Mouse (Mus musculus): ENCODE measurements around the gene Wdr54.

Wdr54 gene

GRCm38 (mm10) chr6:83127419-83127818, 28.8 kb downstream of the Wdr54 start:
- no peak for DNase-seq (ENCODE audit: low spot score)

GRCm38 (mm10) chr6:83125331-83125730, 30.9 kb downstream of the Wdr54 start, which contains the start of gene Ino80b:
Gene Ino80b (minus strand): TSS chr6:83125431.
- no peak for DNase-seq (ENCODE audit: low spot score)

- DNase-seq (ENCODE audit: low spot score) = peak; percentile 93
These were observed 31.3 kb downstream of the Wdr54 start for GRCm38 (mm10) chr6:83124851-83125312.

- no peak for DNase-seq (ENCODE audit: low spot score)
These were observed 33.2 kb downstream of the Wdr54 start for GRCm38 (mm10) chr6:83122961-83123360.

GRCm38 (mm10) chr6:83121863-83122710, 34.1 kb downstream of the Wdr54 start:
- no peak for DNase-seq (ENCODE audit: low spot score)

- peak; percentile 94 for DNase-seq (ENCODE audit: low spot score)
These were observed 35.0 kb downstream of the Wdr54 start, which contains the start of gene Wbp1 for GRCm38 (mm10) chr6:83120930-83121862. Gene Wbp1 (minus strand): TSS chr6:83121559.

GRCm38 (mm10) chr6:83119734-83120051, 36.5 kb downstream of the Wdr54 start:
- no peak for DNase-seq (ENCODE audit: low spot score)

- DNase-seq (ENCODE audit: low spot score) = no peak
These were observed 37.1 kb downstream of the Wdr54 start for GRCm38 (mm10) chr6:83118825-83119733.

GRCm38 (mm10) chr6:83118369-83118768, 37.8 kb downstream of the Wdr54 start:
- DNase-seq (ENCODE audit: low spot score) = no peak

GRCm38 (mm10) chr6:83117616-83118015, 38.6 kb downstream of the Wdr54 start:
- DNase-seq (ENCODE audit: low spot score) = no peak

- DNase-seq (ENCODE audit: low spot score) = no peak
These were observed 39.1 kb downstream of the Wdr54 start for GRCm38 (mm10) chr6:83117165-83117438.

GRCm38 (mm10) chr6:83116373-83117164, 39.6 kb downstream of the Wdr54 start:
- DNase-seq (ENCODE audit: low spot score) = no peak

GRCm38 (mm10) chr6:83115682-83116372, 40.4 kb downstream of the Wdr54 start:
- no peak for DNase-seq (ENCODE audit: low spot score)

- DNase-seq (ENCODE audit: low spot score) = peak; percentile 95
These were observed 41.1 kb downstream of the Wdr54 start, which contains the start of gene Mogs for GRCm38 (mm10) chr6:83115011-83115671. Gene Mogs (plus strand): TSS chr6:83115496.

- no peak for DNase-seq (ENCODE audit: low spot score)
These were observed 44.6 kb downstream of the Wdr54 start for GRCm38 (mm10) chr6:83111510-83112136.

- peak; percentile 81 for DNase-seq (ENCODE audit: low spot score)
These were observed 47.2 kb downstream of the Wdr54 start, which contains the start of gene Mrpl53 for GRCm38 (mm10) chr6:83108762-83109668. Gene Mrpl53 (plus strand): TSS chr6:83109040.

- peak; percentile 82 for DNase-seq (ENCODE audit: low spot score)
These were observed 48.4 kb downstream of the Wdr54 start for GRCm38 (mm10) chr6:83107566-83108400.
